Mouse (Mus musculus) urinary bladder, postnatal 4 days (tissue): ENCODE results near the gene Cxcl5.

ENCODE experiments used
- DNase-seq, 2 experiments: peaks; one replicate each; pipeline ENCODE4 v3.0.0; 2021 to 2022; ENCODE audit warnings: low spot score in 2 of 2

The Cxcl5 gene

DNA sequence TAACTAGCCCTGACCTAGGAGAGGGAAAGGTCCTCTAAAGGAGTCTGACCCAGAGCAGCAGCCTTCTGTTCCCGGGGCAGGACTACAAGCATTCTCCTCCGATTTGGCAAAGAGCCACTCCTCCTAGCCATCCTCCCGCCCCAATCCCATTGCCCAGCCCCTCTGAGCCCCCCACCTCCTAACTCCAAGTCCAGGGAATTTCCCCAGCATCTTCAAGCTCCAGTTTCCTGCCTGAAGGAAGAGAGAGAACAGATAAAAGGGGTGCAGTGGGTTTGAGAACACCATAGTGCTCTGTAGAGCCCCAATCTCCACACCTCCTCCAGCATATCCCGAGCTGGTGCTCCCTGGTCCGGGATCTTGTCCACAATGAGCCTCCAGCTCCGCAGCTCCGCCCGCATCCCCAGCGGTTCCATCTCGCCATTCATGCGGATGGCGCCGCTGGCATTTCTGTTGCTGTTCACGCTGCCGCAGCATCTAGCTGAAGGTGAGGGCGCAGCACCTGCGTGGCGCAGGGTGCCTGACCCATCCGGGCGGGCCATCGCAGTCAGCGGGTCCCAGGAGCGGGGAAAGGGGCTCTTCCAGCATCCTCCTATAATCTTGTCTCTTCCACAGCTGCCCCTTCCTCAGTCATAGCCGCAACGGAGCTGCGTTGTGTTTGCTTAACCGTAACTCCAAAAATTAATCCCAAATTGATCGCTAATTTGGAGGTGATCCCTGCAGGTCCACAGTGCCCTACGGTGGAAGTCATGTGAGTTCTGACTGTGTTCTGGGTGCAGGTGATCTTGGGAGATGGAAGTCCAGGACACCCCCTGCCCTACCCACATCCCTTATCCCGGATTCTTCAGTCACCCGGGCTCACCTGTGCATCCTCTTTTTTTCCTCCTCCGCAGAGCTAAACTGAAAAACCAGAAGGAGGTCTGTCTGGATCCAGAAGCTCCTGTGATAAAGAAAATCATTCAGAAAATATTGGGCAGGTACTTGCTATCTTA is at the start of gene Cxcl5:
Gene Cxcl5 (plus strand): TSS at position 284 of the 989 bp plus-strand sequence.
- no peak for DNase-seq

GRCm38 (mm10) chr5:90711409-90711808 is 47.8 kb upstream of the Cxcl5 start:
- DNase-seq: no peak

DNA sequence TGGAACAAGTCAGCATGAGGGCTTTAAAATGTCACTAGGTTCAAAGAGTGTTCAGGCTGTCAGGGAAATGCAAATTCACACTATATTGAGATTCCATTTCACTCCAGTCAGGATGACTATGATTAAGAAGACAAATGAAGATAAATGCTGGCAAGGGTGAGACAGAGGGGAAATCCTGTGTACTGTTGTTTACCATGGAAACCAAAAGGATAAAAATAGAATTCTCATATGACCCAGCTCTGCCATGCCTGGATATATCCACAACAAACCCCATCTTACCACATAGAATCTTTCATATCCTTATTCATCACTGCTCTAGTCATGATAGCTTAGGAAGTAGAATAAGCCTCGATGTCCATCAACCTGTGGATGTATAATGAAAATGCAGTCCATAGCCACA is 41.2 kb upstream of the Cxcl5 start:
- no peak for DNase-seq

GRCm38 (mm10) chr5:90722656-90723055 is 36.5 kb upstream of the Cxcl5 start:
- no peak for DNase-seq

DNA sequence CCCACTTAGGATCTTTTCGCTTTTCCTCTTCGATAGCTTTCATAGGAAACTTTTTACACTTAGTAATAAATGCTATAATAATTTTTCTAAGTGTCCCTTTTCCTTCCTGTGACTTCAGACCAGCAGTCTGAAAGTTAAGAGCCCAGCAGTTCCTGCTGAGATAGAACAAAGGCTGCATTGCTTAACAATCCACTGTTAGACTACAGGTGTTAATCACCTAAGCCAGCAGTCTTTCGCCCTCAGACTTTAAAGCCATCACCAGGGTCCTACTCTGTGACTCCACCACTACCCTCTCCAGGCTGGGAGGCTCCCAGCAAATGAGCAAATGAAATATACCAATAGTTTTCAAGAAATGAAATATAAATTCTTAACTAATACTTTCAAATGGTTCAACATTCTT is 30.9 kb upstream of the Cxcl5 start:
- DNase-seq: no peak

DNA sequence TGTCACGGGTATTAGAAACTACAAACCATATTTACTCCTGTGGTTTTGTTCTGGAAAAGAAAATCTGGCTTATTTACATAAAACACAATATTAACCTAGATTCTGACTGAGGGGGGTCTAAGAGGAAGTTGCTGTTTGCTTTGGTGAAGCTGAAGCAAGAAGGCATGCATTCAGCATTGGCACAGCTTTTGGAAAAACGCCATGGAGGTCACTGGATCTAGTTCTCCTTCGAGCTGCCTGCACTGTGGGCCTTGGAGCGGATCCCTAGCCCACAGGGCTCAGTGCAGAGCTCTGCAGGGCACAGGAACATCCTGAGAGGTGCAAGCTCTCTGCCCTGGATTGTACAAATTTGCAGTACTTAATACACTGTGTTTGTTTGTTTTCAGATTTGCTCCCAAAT is 27.7 kb upstream of the Cxcl5 start:
- no peak for DNase-seq

DNA sequence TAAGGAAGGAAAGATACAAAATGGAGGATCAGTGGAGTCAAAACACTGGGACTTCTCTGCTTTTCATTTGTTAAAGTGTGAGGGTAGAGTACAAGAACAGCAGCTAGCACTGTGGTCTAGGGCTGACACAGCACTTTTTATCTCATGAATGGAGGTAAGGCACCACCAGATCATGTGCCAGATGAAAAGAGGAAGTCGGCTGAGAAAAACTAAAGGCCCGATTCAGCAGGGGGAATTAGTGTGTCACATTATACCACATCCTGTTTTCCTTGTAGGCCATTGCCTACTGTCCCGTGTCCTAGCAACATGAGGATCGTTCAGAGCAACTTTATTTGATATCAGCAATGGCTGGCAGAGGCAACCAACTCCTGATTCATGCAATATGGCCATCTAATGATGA is 17.1 kb upstream of the Cxcl5 start:
- DNase-seq: no peak

DNA sequence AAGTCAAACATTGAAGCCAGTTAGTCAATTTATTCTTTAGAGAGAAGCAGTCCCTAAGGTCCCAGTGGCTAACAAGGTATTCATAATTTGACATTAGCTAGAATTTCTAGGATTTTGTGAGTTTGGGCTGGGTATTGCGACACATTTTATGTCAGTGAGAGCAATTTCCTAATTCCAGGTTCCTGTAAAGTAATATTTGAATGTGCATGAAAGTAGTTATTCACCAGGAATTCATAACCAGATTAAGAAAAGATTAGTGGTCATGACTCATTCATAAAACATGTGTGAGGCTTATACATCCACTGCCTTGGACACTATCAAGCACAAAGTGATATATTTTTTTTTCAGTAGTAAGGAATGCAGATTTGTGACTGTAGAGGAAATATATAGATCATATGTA is 5.2 kb upstream of the Cxcl5 start:
- no peak for DNase-seq

DNA sequence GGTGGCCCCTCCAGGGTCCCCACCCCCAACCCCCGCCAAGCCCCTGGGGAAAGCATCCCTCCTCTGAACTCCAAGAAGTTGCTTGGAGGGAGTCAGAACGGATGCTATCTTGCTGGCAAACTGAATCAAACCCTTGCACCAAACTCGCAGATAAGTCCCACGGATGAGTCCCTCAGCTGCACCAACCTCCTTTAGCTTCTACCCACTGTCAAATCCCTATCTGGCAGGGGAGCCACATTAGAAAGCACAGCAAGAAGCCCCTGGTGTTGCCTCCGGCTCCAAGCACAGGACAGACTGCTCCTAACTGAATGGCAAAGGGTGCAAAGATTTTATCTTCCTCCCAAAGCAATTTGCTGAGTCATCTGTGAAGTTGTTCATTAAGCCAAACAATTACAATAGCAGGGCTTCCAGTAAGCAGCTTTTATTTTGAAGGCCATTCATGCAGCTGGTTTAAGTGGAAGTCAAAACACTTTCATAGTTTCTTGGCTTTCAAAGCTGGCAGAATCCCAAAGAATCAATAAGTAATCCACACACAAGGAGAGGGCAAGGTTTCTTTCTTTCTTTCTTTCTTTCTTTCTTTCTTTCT is 1.0 kb upstream of the Cxcl5 start:
- DNase-seq: no peak

- DNase-seq: no peak
Observed at GRCm38 (mm10) chr5:90760303-90760702, 1.1 kb downstream of the Cxcl5 start.

DNA sequence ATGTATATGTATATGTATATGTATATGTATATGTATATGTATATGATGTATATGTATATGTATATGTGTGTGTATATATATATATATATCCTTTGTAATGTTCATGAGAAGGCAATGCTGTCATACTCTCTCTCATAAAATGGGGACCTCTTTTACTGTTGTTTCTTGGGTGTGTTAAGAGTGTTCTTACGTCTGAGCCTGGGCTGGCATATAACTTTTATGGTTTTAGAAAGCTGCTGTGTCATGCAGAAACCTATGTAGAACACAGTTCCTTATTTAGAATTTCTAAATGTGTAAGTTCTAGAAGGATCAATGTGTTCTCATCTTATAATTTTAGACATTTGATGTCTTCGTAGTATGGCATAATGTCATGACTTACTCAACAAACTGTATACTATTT is 1.7 kb downstream of the Cxcl5 start:
- no peak for DNase-seq

DNA sequence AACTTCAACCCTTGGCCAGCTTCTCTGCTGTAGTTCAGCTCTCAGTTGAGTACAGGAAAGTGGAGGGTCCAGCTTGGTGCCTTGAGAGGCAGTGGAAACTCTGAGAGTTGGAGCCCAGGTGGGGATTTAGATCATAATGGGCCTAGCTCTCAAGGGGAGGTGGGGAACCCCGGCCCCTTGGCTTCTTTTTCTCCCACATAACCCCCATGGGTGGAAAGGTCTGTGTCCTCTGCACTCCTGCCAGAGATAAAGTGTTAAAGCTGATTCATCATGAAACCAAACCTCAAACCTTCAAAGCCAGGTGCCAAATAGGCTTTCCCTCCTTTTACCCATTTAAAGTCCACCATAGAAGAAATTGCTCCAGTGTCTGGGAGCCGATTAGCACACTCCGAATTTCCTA is 2.7 kb downstream of the Cxcl5 start:
- DNase-seq: no peak

DNA sequence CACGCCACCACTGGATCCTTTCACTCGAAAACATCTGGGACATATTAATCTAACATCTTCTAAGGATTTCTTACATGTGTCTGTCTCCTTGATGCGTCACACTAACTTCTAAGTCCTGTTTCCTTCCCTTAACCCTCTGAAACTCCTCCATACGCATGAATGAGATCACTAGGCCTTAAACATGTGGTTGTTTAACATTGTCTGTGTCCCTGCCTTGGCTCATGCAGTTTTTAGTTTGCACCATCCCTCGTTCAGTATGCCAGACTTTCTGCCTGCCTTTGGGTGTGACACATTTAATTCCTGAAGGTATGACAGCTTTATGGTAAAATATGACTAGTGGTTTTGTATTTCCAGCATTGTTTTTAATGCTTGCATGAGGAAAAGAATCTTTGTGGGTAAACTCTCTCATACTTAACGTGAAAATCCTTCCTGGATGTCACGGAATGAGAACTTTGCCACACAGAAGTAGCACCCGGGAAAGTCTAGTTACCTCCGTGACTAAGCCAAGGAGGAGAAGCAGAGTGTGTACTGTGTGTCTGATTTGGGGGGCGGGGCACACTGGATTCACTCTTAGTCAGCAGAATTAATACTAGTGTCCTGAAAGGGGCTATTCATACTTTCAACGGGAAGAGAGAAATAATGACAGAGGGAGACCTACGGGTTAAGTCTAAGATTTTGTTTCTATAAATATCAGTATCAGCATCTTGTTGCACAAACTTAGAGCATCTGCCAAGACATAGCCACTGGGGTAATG is 4.9 kb downstream of the Cxcl5 start:
- no peak for DNase-seq

GRCm38 (mm10) chr5:90765821-90766606 is 6.9 kb downstream of the Cxcl5 start:
- no peak for DNase-seq

- no peak for DNase-seq
Observed at GRCm38 (mm10) chr5:90768218-90768617, 9.1 kb downstream of the Cxcl5 start, which contains the start of gene Ppbp. Gene Ppbp, plus strand, starts transcription at chr5:90768518.

DNA sequence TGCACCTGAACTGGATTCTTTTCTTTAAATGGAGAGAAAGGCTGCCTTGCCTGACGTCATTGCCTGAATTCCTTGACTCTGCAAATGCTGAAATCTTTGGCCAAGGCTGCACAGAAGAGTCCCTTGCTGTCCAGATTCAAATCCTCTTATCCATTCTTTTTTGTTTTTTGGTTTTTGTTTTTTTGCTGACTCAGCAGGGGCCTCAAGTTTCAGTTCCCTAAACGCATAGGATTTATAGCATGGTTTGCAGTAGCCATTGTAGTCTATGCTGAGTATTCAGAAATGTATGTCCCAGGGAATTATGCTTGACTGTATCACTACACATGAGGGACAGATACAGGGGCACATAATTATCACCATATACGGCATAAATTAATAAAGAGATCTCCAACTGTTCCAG is 12.2 kb downstream of the Cxcl5 start:
- DNase-seq: no peak

DNA sequence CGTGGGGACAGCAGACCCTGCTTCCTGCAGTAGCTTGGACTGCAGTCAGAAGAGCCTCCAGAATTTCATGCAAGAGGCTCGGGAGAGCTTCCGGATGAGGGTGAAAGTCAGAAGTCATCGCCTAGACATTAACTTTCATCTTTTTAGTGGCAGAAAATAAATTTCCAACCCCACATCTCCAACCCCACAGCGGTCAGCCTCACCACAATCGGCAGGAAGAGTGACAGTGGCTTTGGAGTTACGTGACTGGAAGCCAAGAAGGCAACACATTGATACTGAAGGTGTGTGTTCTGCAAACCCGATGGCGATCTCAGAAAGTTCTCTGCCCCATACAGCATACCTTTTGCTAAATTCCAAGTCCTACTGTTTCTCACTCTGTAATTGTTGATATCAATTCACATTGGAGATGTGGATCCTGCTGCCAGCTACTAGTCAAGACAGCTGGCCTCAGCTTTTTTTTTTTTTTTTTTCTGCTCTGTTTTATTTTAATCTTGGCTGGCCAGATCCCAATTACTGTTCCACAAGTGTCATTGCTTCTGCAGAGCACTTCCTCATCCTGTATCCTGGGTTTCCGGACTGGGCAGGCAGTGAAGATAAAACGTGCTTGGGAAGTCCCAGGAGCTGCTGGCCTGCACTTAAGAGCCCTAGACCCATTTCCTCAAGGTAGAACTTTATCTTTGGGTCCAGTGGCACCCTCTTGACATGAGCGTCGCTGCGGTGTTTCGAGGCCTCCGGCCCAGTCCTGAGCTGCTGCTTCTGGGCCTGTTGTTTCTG is 12.9 kb downstream of the Cxcl5 start, which contains the start of gene Pf4:
Gene Pf4 (plus strand): TSS at position 556 of the 774 bp plus-strand sequence.
- no peak for DNase-seq

GRCm38 (mm10) chr5:90775562-90775961 is 16.4 kb downstream of the Cxcl5 start:
- DNase-seq: no peak

DNA sequence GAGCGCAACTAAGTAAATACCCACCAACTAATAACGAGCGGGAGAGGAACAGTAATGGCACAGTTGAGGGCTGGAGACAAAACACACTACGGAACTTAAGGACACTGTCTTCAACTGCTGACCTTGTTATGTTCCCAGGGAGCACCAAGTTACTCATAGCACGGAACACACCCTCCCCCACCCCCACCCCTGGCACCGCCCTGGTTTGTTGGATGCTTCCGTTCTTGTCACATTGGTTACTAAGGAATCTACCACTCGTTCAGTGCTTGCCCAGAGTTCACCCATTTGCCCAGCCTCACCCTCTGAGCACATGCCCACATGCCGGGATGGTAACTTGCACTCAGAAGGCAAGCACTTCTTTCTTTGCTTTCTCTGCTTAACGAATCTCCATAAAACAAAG is 18.5 kb downstream of the Cxcl5 start:
- DNase-seq: no peak

GRCm38 (mm10) chr5:90778856-90779255 is 19.7 kb downstream of the Cxcl5 start:
- DNase-seq: no peak

DNA sequence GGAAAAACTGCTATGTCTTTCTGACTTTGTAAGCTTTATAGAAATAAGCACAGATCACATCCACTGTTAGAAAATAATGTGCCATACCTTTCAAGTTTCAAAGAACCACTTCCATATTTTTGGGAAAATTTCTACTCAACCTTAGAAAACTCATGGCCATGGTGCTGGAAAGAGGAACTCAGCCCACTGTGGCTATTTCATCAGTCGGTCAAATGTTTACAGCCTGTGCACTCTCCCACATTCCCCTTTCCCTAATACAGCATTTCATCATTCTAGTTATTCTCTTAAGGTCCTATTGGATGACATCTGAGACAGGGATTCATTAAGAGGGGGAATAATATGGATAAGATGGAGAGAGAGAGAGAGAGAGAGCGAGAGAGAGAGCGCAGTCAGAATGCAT is 24.5 kb downstream of the Cxcl5 start:
- DNase-seq: no peak
